Mouse (Mus musculus): ENCODE results near the gene Ccdc60.

DNA sequence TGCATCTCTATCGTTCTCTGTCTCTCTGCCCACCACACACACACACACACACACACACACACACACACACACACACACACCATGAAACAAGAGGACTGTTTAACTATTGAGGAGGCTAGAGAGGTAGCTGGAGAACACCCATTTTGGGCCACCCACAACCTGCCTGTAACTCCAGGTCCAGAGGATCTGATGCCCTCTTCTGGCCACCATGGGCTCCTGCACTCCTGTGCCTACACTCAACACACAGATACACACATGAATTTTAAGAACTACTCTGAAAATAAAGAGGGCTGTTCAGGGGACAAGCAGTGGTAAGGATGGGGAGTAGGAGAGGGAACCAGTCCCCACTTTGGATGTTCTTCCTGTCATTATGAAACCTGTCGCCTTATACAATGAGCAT, 26.1 kb downstream of the Ccdc60 start:
- no peak for TF ChIP-seq TAL1 (IDR thresholded peaks at IDR 0.05; ENCODE audit: low read length)
- no peak for TF ChIP-seq GATA1 (IDR thresholded peaks at IDR 0.05; ENCODE audit: low read length)

Data from erythroblast, embryonic 14.5 days (primary cell).